Mouse (Mus musculus) heart, adult 11 months (tissue): ENCODE results near the gene Gm47996.

ENCODE experiments used
- DNase-seq: peaks from one replicate; pipeline ENCODE4 v3.0.0; 2022

Gene Gm47996

DNA sequence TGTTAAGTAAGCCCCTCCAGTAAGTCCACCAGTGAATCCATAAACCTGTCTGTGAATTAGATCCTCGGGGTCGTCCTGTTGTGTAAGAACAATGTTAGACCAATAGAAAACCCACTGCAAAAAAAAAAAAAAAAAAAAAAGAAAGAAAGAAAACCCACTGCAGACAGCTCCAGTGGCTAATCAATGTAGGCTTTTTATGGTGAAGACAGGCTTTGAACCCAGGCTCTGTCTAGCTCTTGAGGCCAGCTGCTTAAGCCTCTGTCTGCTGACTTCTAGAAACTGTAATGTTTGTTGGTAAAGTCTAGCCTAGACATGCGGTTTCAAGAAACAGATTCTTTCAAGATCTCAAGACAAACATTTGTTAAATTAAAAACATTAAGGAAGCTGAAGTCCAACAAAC is 40.2 kb downstream of the Gm47996 start:
- DNase-seq: no peak

DNA sequence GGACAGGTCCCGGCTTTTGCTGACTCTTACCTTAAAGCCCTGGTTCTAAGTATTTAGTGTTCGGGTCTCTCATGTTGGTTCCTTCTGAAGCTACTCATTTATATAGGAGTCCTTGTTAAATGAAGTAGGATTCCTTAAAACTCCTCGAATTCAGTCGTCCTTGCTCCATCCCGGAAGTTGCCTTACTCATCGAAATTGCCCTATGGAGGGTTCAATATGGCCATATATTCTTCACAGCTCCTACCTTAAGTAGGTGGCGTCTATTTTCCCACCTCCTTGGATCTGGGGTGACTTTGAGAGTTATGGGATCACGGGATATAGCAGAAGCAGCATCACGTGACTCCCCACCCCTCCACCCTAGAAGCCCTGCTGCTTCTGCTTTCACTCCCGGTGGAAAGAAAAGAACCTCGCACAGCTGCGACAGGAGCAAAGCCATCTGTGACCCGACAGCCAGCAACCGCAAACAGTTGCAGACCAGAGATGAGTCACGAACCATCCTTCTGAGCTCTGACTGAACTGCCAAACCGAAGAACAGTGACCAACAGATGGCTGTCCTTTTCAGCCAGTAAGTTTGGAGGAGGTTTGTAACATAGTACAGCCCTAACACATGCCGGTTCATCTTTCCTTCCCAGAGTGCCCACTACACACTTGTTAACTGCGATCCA is 40.7 kb downstream of the Gm47996 start:
- DNase-seq: peak; percentile 99

GRCm38 (mm10) chr1:151251194-151252010 is 41.5 kb downstream of the Gm47996 start:
- DNase-seq: peak; percentile 83

DNA sequence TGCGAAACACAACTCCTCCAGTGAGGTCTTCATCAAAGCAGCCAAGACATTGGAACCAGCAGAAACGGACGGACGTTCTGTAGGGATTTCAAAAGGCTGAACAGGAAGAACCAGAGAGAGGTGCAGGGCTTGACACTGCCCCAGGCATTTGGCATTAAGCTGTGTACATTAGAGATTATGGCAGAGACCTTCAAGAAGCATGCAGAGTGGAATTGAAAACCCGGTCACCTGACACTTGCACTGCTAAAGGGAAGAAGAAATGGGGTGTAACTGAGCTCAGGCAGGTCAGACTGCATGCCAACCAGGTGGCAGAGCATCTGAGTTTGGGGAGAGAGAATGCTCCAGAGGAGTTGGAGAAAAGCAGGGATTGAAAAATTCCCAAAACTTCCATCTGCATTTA is 45.5 kb downstream of the Gm47996 start:
- DNase-seq: no peak

- DNase-seq: peak; percentile 45
These were observed 48.4 kb downstream of the Gm47996 start for GRCm38 (mm10) chr1:151258090-151258954.

DNA sequence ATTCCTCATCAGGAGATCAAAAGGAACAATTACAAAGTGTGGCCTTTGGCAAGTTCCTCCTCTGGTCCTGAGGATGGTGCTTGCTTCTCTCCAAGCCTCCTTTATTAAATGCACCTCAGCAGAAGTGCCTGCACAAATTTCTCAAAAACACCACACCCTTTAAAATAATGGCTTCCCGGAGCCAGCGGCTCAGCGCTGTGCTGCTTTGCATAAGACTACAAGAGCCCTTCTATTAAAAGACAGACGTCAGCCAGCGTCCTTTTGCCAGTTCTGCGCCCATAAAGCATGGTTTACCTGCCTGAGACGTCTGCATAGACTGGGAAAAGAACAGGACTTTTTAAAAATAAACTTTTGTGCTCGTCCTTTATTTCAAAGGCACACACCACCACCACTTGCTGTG is 49.1 kb downstream of the Gm47996 start:
- no peak for DNase-seq
